Mouse (Mus musculus): Measurements from ENCODE around the gene Slco3a1.

- TF ChIP-seq ZC3H11A (IDR thresholded peaks at IDR 0.05; ENCODE audit: borderline replicate concordance, low read depth, low read length) (no peak), CHD2 (IDR thresholded peaks at IDR 0.05; ENCODE audit: low read depth, low read length) (no peak), HCFC1 (IDR thresholded peaks at IDR 0.05; ENCODE audit: borderline replicate concordance, insufficient read depth, low read length) (no peak), ZNF384 (IDR thresholded peaks at IDR 0.05; ENCODE audit: low read depth, low read length) (no peak), MAFK (IDR thresholded peaks at IDR 0.05; ENCODE audit: insufficient read depth, low read depth, low read length) (no peak)
Observed at GRCm38 (mm10) chr7:74437534-74437933, 117.0 kb downstream of the Slco3a1 start.
